Mouse (Mus musculus): ENCODE measurements at regions not wholly inside any gene's neighbourhood (a gene's known extent, or its start where the extent isn't known, plus 50 kb on each side); places are given as distances from the start of the nearest gene placed in this dataset.
"Not testable (repeated sequence)": the region's sequence is repeated elsewhere in the genome, so short reads cannot be mapped to it uniquely, and the experiment has no call there.

DNA sequence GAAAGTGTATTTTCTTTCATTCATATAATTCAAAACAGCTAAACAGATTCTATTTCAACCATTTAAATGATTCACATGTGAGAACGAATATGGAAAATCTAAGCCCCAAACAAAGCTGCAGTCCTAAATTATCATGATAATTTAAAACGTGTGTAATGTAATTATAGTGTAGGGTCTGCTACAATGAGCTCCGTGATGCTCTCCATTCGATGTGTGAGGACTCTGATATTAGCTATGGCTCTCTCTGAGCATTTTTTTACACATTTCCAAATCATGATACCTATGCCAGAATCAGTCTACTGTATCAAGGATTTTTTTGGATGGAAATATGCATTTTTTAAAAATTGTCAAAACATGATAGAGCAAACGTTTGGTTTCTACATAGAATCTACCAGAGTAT lies 785.8 kb upstream of the Pou3f3 start:
- no peak overlapping the region for H3K9ac ChIP-seq (ENCODE audit: low read depth, low read length)
- no peaks in the 10 kb centered on the region for H3K79me2 ChIP-seq (replicated peaks; ENCODE audit: control insufficient read depth, insufficient read depth, low read length)
- no peak for TF ChIP-seq EP300 (IDR thresholded peaks at IDR 0.05; ENCODE audit: insufficient read depth, low read depth, low read length)
- no peak for TF ChIP-seq POLR2A (IDR thresholded peaks at IDR 0.05; ENCODE audit: insufficient read depth, low read depth, low read length)
- no peak for TF ChIP-seq CTCF (IDR thresholded peaks at IDR 0.05)
- WGBS, result 70% methylated on average over 5 of the region's 5 CpGs
- H3K27me3 ChIP-seq (ENCODE audit: control insufficient read depth, insufficient read depth, low read length), result no peaks in the 10 kb centered on the region
- no peak overlapping the region for H3K4me3 ChIP-seq
- intact Hi-C loops (cut with DNase I), result no loop called here
- no peak for DNase-seq
- no peaks in the 10 kb centered on the region for H3K36me3 ChIP-seq (ENCODE audit: control insufficient read depth, insufficient read depth, low read length)
- no peak overlapping the region for H3K27ac ChIP-seq
- no peaks in the 10 kb centered on the region for H3K4me1 ChIP-seq (ENCODE audit: control insufficient read depth, insufficient read depth, low read length)

DNA sequence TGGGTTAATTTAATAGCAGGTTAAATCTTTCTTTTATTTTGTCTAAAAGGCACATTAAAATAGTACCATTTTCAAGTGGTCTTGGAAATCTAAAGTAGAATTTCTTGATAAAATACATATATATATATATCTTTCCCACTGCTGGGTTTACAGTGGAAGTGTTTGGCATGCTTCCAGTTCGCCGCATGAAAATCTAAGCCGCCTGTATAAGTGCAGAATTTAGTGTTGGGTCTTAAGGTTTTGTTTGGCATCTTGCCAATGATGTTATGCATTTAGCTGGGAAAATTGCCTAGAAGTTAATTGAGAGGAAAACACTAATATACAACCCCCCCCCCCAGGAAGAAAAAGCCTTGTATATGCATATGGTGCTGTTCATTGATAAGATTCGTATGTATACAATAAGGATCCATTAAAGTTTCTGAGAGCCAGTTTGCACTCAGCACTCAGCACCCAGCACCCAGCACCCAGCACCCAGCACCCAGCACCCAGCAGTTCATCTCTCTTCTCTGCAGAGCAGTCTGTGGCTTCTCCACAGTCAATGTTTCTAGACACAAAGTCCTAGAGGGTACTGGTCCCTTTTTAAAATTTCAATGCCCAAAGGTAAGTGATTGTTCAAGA lies 778.7 kb upstream of the Pou3f3 start:
- intact Hi-C loops (cut with DNase I), result no loop called here
- no peaks in the 10 kb centered on the region for H3K36me3 ChIP-seq (ENCODE audit: control insufficient read depth, insufficient read depth, low read length)

GRCm38 (mm10) chr1:41917807-41918206 lies 777.8 kb upstream of the Pou3f3 start:
- DNase-seq; H3K9ac ChIP-seq (ENCODE audit: low read depth, low read length); H3K4me1 ChIP-seq (ENCODE audit: control insufficient read depth, insufficient read depth, low read length); H3K4me3 ChIP-seq; H3K27me3 ChIP-seq (ENCODE audit: control insufficient read depth, insufficient read depth, low read length); H3K79me2 ChIP-seq (replicated peaks; ENCODE audit: control insufficient read depth, insufficient read depth, low read length); intact Hi-C loops (cut with DNase I); H3K36me3 ChIP-seq (ENCODE audit: control insufficient read depth, insufficient read depth, low read length); H3K27ac ChIP-seq: not testable (repeated sequence)
- 70% methylated on average over 5 of the region's 5 CpGs for WGBS

More for the DNA sequence above, 778.7 kb upstream of the Pou3f3 start:
- no peak overlapping the region for H3K27ac ChIP-seq
- no peaks in the 10 kb centered on the region for H3K4me1 ChIP-seq (ENCODE audit: control insufficient read depth, insufficient read depth, low read length)
- TF ChIP-seq CTCF (IDR thresholded peaks at IDR 0.05) (no peak), EP300 (IDR thresholded peaks at IDR 0.05; ENCODE audit: insufficient read depth, low read depth, low read length) (no peak), POLR2A (IDR thresholded peaks at IDR 0.05; ENCODE audit: insufficient read depth, low read depth, low read length) (no peak)
- DNase-seq, result no peak
- WGBS, result 44% methylated on average over 4 of the region's 4 CpGs
- no peaks in the 10 kb centered on the region for H3K27me3 ChIP-seq (ENCODE audit: control insufficient read depth, insufficient read depth, low read length)
- H3K9ac ChIP-seq (ENCODE audit: low read depth, low read length), result no peak overlapping the region
- H3K79me2 ChIP-seq (replicated peaks; ENCODE audit: control insufficient read depth, insufficient read depth, low read length), result no peaks in the 10 kb centered on the region
- H3K4me3 ChIP-seq, result no peak overlapping the region

- Histone ChIP-seq H3K4me1 (ENCODE audit: control insufficient read depth, insufficient read depth, low read length) (no peaks in the 10 kb centered on the region), H3K27me3 (ENCODE audit: control insufficient read depth, insufficient read depth, low read length) (no peaks in the 10 kb centered on the region), H3K79me2 (replicated peaks; ENCODE audit: control insufficient read depth, insufficient read depth, low read length) (no peaks in the 10 kb centered on the region), H3K36me3 (ENCODE audit: control insufficient read depth, insufficient read depth, low read length) (no peaks in the 10 kb centered on the region), H3K9ac (ENCODE audit: low read depth, low read length) (no peak overlapping the region), H3K4me3 (no peak overlapping the region), H3K27ac (no peak overlapping the region)
- intact Hi-C loops (cut with DNase I), result no loop called here
- WGBS, result 36% methylated on average over 11 of the region's 11 CpGs
- TF ChIP-seq CTCF (IDR thresholded peaks at IDR 0.05), result no peak
- no peak for TF ChIP-seq EP300 (IDR thresholded peaks at IDR 0.05; ENCODE audit: insufficient read depth, low read depth, low read length)
- TF ChIP-seq POLR2A (IDR thresholded peaks at IDR 0.05; ENCODE audit: insufficient read depth, low read depth, low read length), result no peak
- DNase-seq, result no peak
Measured at GRCm38 (mm10) chr1:41918394-41919262, 776.9 kb upstream of the Pou3f3 start.

DNA sequence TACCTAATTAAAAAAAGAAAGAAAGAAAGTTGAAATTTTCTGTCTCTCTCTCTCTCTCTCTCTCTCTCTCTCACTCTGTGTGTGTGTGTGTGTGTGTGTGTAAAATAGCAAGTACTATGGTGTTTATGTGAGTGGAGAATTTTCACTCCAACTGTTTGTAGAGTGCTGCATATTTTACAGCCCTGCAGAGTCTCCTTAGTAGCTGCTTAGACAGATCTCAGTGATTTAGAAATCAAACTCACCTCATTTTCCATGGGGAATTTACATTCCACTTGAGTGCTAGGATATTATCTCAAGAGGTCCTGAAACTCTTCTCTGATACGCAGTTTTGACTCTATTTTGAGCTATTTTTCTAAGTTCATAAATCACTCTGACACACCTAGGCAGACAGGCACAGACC lies 761.8 kb upstream of the Pou3f3 start:
- intact Hi-C loops (cut with DNase I), result no loop called here
- 67% methylated on average over 1 of the region's 1 CpGs for WGBS
- no peak overlapping the region for H3K27ac ChIP-seq

DNA sequence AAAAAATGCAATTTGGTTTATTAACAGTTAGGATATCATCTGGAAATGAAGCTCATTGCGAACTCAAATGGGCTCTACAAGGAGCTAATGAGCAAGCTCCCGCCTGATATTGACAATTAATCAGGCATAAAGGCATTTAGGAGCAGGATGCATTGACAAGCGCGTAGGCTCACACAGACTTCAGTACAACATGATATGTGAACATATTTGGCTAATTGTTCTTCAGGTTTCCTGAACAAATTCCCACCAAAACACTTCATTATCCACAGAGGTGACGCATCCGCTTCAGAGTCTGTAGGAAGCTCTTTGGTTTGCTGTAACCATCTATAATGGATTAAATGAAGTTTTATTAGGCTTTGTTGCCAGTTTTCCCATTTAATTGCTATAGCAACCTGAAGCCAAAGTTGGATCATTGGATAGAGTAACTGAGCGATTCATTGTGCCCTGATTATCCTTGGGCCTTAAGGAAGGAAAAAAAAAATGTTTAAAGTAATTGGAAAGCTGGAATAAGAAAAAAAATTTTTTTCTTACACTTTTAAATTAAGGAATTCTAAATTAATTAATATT lies 759.6 kb upstream of the Pou3f3 start:
- TF ChIP-seq EP300 (IDR thresholded peaks at IDR 0.05; ENCODE audit: insufficient read depth, low read depth, low read length) (no peak), CTCF (IDR thresholded peaks at IDR 0.05) (no peak), POLR2A (IDR thresholded peaks at IDR 0.05; ENCODE audit: insufficient read depth, low read depth, low read length) (no peak)
- H3K27me3 ChIP-seq (ENCODE audit: control insufficient read depth, insufficient read depth, low read length), result no peaks in the 10 kb centered on the region
- DNase-seq, result no peak
- H3K36me3 ChIP-seq (ENCODE audit: control insufficient read depth, insufficient read depth, low read length), result no peaks in the 10 kb centered on the region
- H3K4me3 ChIP-seq, result no peak overlapping the region
- intact Hi-C loops (cut with DNase I), result no loop called here
- WGBS, result 87% methylated on average over 7 of the region's 7 CpGs
- H3K27ac ChIP-seq, result no peak overlapping the region
- no peak overlapping the region for H3K9ac ChIP-seq (ENCODE audit: low read depth, low read length)
- no peaks in the 10 kb centered on the region for H3K79me2 ChIP-seq (replicated peaks; ENCODE audit: control insufficient read depth, insufficient read depth, low read length)
- no peaks in the 10 kb centered on the region for H3K4me1 ChIP-seq (ENCODE audit: control insufficient read depth, insufficient read depth, low read length)

More for the DNA sequence above, 761.8 kb upstream of the Pou3f3 start:
- Histone ChIP-seq H3K79me2 (replicated peaks; ENCODE audit: control insufficient read depth, insufficient read depth, low read length) (no peaks in the 10 kb centered on the region), H3K27me3 (ENCODE audit: control insufficient read depth, insufficient read depth, low read length) (no peaks in the 10 kb centered on the region), H3K4me1 (ENCODE audit: control insufficient read depth, insufficient read depth, low read length) (no peaks in the 10 kb centered on the region), H3K36me3 (ENCODE audit: control insufficient read depth, insufficient read depth, low read length) (no peaks in the 10 kb centered on the region), H3K4me3 (no peak overlapping the region), H3K9ac (ENCODE audit: low read depth, low read length) (no peak overlapping the region)
- DNase-seq, result no peak
- no peak for TF ChIP-seq EP300 (IDR thresholded peaks at IDR 0.05; ENCODE audit: insufficient read depth, low read depth, low read length)
- no peak for TF ChIP-seq POLR2A (IDR thresholded peaks at IDR 0.05; ENCODE audit: insufficient read depth, low read depth, low read length)
- TF ChIP-seq CTCF (IDR thresholded peaks at IDR 0.05), result no peak

Data from heart, adult 2 months (tissue).